Mouse (Mus musculus) CH12F3 (cell line): ENCODE results near the gene Tpm1.

Experiments used
- in situ Hi-C: fragments of 300-500 bp; cut with MboI; formaldehyde crosslinking; loops from 2 replicates; pipeline ENCODE4 v1.14.3; 2020; ENCODE audit warnings: low sequenced_read_pairs

Tpm1 gene

GRCm38 (mm10) chr9:66988888-66989414 is 60.3 kb downstream of the Tpm1 start:
- in situ Hi-C loops: no loop called here

GRCm38 (mm10) chr9:66988198-66988887 is 60.9 kb downstream of the Tpm1 start:
- in situ Hi-C loops: no loop called here

GRCm38 (mm10) chr9:66985377-66985776 is 63.8 kb downstream of the Tpm1 start:
- in situ Hi-C loops: no loop called here

- in situ Hi-C loops: no loop called here
Measured at GRCm38 (mm10) chr9:66982085-66982484, 67.1 kb downstream of the Tpm1 start.

DNA sequence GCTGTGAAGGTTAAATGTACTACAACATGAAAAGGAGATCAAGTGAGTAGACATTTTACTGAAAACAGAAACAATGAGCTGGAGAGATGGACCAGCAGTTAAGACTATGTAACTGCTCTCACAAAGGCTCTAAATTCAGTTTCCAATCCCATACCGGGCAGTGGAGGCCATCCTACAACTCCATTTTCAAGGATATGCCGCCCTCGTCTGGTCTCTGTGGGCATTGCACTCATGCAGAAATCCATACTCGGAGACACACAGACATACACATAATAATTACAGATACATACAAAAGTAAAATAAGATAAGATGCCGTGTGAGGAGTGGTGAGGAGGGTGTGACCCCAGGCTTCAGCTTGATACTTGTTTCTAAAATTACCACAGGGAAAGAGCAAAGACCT is 68.7 kb downstream of the Tpm1 start:
- in situ Hi-C loops: no loop called here

- in situ Hi-C loops: no loop called here
Measured at GRCm38 (mm10) chr9:66978468-66978867, 70.7 kb downstream of the Tpm1 start.

DNA sequence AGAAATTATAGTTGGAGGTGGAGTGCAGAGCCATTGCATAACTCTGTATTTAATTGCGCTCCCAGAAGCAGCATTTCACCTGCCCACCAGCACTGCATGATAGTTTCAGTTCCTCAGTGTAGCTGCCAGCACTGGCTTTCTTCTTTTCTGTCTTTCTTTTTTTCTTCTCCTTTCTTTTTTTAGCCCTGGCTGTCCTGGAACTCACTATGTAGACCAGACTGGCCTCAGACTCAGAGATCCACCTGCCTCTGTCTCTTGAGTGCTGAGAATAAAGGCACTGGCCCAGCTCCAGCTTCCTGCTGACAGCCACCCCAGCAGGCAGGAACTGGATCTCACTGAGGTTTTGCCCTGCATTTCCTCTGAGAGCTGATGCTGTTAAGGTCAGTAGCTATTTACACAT is 71.2 kb downstream of the Tpm1 start:
- in situ Hi-C loops: no loop called here

GRCm38 (mm10) chr9:66977121-66977520 is 72.1 kb downstream of the Tpm1 start:
- in situ Hi-C loops: no loop called here

GRCm38 (mm10) chr9:66975239-66975645 is 74.0 kb downstream of the Tpm1 start, which contains the start of gene Lactb:
TSS of gene Lactb (minus strand) at chr9:66975484.
- in situ Hi-C loops: no loop called here

DNA sequence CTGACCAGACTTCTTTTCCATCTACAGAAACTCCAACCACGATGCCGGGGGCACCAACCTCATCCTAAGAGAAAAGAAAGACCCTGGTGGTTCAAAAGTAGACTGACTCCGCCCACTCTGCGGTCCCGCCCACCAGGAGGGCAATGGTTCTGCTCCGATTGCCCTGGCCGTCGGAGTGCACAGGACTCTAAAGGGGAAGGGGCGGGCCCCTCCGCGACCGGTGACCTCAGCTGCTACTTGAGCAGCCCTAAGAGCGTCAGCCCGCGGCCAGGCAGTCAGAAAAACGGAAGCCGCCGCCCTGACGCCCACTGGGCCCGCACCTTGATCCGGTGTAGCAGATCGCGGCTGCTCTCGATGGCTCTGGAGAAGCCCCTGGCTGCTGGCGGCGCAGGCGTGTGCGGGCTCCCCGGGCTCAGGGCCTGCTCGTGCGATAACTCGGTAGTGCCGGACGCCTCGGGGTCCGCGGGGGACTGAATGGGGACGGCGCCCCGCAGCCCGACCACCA is 74.4 kb downstream of the Tpm1 start:
- in situ Hi-C loops: no loop called here
